Mouse (Mus musculus): Measurements from ENCODE around the gene Srl.
"Not testable (repeated sequence)": the region's sequence is repeated elsewhere in the genome, so short reads cannot be mapped to it uniquely, and the experiment has no call there.

Gene Srl

DNA sequence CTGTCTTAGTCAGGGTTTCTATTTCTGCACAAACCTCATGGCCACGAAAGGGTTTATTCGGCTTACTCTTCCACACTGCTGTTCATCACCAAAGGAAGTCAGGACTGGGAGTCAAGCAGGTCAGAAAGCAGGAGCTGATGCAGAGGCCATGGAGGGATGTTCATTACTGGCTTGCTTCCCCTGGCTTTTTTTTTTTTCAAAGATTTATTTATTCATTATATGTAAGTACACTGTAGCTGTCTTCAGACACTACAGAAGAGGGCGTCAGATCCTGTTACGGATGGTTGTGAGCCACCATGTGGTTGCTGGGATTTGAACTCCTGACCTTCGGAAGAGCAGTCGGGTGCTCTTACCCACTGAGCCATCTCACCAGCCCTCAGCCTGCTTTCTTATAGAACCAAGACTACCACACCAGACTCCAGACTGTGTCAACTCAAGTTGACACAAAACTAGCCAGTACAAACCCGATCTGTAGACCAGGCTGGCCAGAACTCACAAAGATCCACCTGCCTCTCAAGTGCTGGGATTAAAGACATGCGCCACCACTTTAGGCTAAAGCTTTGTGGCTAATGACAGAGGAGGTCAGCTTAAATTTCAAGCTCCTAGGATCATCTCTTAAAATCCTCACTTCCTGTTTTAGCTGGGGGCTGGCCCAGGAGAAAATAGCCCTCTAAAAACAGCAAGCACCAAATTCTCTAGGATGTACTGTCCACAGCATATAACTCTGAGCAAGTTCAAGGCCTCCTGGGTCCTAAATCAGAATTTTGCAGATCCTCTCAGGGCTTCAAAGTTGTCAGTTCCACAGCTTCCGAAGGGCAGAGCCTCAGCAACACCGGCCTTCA, 67.4 kb downstream of the Srl start:
- in situ Hi-C loops (cut with MboI, MseI) = not testable (repeated sequence)

DNA sequence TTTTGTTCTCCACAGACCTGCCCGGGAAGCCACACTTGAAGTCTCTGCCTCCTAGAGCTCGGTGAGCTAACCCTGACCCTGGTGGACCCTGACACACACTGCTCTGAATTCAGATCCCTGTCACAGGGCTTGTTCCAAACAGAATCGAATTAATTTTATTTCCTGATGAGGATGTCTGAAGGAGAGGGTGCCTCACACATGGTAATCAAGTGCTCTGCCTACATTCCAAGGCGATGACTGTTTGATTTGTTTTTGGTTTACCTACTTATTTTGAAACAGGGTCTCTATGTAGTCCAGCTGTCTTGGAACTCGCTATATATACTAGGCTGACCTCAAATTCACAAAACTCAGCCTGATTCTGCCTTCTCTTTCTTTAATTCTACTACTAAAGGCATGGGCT, 68.4 kb downstream of the Srl start:
- in situ Hi-C loops (cut with MboI, MseI) = no loop called here

DNA sequence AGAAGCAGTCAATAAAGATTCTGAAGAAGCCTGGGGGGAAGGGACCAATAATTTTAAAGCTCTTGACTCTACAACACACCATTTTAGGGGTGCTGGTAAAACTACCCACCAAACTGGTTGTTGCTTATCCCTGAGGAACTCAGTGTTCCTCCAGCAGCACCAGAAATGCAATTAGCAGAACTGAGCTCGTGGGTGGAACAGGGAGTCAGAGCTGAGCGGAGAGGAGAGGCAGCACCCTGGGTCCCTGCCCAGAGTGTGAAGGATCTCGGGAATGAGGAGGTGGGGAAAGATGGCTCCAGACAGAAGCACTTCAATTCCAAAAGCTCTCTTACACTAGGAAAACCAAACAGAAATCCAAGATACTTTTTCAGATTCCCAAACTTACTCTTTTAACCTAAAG, 68.9 kb downstream of the Srl start:
- in situ Hi-C loops (cut with MboI, MseI) = no loop called here

DNA sequence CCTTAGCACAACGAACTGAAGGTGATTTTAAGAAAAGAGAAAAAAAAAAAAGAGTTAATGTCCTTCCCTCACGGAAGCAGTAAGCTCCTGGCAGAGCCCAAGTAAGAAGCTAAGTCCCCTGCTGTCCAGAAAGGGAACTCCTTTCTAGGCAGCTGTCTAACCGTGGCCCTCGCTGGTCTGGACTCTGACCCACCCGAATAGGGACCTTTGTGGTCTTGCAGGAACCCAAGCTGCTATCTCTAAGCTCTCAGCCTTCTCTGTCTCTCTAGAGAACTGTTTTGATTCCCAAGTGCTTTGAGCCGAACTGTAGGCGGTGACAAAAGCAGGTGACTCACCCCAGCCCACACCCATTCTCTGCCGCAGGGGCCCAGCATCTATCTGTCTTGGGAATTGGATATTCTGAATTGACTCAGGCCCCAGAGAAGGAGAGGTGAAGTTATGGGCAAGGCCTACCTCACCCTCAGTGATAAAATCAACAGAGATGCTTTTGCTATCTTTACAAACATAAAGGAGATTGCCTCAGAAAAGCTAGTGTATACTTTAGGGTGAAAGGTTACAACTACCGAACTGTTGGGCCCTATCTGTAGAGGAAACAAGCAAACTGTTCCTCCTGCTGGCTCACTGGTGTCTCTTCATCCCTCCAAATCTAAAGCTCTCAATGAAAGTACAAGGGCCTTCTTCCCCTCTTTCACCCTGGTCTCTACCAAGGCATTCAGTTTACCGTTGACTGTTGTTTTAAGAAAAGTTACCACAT, 71.8 kb downstream of the Srl start:
- in situ Hi-C loops (cut with MboI, MseI) = loop anchor here (5.0 kb wide), 1 partner anchor 42 kb away; no protein-coding TSS in a partner anchor

DNA sequence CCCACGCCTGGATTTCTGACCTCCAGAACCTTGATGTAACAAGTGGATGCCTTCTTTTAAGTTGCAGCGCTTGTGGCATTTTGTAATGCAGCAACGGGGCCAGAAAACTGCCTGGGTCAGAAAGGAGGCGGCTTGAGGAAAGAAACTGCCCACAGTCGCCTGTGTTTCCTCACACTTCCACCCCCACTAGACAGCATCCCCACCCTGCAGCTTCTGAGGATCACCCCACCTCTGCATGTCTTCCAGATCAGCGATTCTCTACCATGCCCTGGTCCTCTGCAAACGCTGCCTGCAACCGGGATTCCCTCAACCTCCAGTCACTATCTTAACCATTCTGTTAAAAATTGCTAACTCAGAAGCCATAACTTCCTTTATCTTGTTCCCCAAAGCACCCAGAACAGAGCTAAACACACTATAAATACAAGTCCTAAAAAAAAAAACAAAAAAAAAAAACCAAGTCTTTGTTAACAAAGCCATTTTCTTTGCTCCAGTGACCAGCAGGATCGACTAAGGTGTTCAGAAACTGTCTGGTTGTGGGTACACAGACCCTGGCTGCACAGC, 77.0 kb downstream of the Srl start:
- in situ Hi-C loops (cut with MboI, MseI) = loop anchor here (5.0 kb wide), 1 partner anchor 37 kb away; no protein-coding TSS in a partner anchor

DNA sequence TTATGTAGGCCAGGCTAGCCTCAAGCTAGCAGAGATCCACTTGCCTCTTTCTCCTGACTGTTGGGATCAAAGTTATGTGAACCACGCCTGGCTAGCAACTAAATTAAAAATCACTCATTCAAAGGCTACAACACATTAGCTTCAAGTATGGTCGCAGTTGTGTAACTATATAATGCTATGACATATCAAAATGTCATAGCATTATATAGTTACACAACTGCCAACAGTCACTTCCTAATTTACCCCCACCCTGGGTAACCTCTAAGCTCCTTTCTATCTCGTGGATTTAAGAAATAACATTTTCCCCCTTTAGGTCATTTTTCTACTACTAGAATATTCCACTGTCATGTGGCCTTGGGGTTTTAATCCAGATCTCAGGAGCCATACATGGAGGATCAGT, 83.7 kb downstream of the Srl start:
- in situ Hi-C loops (cut with MboI, MseI) = no loop called here

DNA sequence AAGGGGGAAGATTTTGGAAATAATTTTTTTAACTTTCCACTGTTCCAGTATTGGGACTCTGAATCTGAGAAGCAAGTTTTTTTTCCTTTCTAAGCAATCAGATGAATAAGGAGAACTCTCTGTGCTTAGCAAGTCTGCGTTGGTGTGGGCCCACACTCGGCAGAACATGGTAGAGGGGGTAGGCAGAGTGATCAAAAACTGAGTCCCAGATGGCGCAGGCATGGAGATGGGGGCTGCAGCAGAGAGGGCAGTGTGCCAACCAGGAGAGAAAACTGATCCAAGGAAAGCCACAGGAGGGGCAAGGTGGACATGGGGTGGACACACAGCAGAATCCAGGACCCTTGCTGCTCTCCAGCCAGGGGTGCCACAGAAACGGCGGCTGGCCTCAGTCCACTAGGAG, 85.2 kb downstream of the Srl start:
- in situ Hi-C loops (cut with MboI, MseI) = no loop called here

DNA sequence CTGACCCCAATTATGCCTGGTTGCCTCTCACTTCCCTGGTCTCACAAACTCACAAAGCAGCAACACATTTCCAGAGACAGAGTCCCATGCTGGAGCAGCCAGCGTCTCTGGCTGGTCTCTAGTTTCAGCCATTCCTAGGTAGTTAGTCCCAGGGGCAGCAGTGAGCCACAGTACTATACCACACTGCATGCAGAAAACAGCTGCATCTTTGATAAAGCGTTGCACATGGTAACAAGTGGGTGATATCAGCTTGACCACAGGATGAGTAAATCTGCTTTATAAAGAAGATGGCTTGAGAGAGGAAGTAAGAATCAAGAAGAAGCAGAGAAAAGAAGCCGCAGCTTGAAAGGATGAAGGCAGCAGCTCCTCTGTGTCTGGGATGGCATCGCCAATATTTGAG, 85.9 kb downstream of the Srl start:
- in situ Hi-C loops (cut with MboI, MseI) = no loop called here

DNA sequence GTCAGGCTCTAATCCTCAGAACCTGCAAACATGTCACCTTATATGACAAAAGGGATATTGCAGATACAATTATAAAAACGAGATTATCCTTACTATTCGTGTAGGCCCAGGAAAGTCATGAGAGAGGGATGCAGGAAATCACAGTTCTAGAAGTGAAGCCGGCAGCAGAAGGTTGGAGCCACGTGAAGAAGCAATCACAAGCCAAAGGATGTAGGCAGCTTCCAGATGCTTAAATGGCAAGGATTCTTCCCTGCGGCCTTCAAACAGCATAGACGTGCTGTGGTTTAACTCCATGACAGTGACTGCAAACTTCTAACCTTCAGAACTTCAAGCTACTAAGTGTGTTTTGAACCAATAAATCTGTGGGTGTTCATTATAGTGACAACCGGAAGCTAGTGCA, 87.1 kb downstream of the Srl start:
- in situ Hi-C loops (cut with MboI, MseI) = no loop called here

DNA sequence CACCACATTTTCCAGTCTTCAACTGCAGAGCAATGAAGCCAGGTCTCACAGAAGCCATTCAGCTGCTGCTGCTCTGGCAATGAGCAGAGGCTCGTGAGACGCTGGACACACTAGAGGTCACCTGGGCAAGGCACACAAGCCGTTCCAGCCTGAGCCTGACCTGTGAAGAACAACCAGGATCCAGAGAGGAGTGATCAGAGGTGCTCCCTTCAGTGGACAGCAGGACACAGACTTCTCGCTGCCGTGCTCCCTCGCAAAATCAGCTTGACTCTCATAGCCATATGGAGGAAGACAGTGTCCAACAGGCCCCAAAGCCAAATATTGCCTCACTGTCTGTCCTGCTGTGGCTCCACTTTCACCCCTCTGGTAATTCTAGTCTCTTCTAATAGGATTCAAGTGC, 92.2 kb downstream of the Srl start:
- in situ Hi-C loops (cut with MboI, MseI) = no loop called here

DNA sequence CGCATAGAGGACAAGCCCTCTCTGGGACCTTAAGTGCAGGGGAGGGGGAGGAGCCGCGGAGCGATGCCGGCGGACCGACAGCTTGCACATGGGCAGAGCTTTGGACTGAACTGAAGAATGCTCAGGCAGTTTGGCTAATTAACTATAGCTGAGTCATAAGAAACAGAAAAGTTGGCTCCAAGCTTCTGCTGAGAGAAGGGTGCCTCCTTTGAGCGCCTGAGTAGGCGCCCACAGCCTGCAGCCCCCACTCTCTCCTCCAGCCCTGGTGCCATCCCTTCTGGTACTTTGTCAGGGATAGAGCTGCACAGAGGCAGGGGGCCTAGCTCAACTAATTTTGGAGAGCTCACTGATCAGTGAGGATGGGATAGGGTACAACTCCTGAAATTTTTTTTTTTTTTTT, 93.4 kb downstream of the Srl start:
- in situ Hi-C loops (cut with MboI, MseI) = no loop called here

DNA sequence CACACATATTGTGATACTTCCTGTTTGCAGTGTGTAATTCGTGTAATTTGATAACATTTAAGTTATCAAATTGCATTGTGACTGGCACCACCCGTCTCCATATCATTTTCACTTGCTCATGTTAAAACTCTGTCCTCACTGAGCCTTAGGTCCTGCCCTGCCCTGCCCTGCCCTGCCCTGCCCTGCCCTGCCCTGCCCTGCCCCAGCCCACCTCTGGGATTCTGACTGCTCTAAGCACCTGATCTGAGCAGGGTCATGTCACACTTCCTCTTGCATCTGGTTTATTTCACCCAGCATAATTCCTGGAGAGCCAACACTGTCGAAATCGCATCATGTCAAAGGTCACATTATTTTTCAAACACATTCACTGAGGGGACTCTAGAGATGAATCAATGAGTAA, 95.2 kb downstream of the Srl start:
- in situ Hi-C loops (cut with MboI, MseI) = no loop called here

DNA sequence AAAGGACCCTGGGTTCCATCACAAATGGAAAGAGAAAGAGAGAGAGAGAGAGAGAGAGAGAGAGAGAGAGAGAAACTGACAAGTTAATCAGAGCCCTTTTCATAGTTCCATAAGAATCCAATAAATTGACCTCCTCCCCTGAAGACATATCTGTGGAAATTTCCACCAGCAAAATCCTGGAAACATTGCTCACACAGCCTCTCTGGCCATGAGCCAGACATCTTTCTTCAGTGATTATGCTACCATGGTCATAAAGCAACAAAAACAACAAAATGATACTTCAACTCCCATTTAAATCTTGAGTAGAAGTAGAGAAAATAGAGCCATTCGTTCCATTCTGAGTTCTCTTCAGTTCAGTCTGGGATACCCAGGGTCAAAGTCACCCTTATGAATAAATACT, 97.2 kb downstream of the Srl start:
- in situ Hi-C loops (cut with MboI, MseI) = no loop called here

DNA sequence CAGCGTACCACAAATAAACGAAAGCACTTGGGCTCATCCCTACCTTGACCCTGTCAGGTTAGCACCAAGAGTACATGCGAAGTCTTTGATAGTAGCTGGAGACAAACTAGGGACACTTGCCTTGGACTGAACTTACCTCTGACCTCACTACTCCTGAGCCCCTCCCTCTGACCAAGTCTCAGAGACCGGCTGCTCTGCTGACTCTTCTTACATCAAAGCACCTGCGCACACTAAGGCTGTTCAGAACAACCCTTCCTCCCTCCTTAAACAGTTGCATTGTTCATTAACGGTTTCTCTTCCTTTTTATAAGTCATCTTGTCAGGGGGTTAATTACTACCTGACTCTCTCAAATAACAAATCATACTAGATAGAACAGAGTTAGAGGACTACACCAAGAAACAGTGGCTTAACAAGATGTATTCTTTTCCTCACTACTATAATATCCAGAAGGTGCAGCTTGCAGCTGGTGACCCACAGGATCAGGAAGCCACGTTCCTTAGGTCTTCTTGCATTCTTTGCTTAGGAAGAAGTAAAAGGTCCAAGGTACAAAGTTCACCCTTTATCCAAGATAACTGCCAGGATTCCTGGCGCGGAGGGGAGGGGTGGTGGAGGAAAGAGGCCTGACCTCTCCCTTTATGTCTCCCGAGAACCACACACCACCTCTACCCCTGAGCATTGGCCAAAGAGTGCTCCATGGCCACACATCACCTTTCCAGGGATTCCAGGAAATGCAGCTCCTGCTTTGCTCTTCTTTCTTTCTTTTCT, 102.1 kb downstream of the Srl start:
- in situ Hi-C loops (cut with MboI, MseI) = no loop called here

DNA sequence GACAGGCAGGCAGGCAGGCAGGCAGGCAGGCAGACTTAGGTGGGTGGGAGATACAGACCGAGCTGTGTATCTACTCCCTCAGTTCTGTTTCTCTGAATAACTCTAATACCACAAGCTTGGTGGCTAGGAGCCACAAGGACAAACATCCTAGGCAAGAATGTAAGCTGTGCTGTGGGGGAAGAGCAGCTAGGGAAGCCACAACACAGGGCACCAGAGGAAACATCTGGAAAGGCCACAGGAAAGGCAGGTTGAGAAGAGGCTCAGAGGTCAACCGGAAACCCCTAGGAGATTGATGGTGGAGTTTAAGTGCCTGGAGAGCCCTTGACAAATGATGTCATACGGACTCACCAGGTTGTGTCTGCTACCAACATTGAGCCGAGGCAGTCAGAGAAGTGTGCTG, 104.9 kb downstream of the Srl start:
- in situ Hi-C loops (cut with MboI, MseI) = no loop called here

DNA sequence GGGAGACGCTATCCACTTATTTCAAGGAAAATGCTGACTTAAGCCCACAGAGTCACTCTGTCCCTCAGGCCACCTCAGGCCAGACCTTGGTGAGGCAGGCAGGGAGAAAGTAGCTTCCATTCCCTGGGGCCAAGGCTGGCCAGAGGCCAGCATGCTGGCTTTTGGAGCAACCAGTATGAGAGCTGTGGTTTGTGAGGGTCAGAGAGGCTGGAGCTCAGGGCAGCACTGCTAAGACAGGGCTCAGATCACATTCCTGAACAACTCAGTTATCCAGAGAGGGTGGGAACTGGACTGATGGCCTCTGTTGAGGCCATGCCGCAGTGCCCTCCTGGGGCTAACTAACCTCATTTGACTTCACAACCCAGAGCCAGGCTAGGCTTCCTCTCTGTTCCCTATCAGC, 106.2 kb downstream of the Srl start:
- in situ Hi-C loops (cut with MboI, MseI) = no loop called here

DNA sequence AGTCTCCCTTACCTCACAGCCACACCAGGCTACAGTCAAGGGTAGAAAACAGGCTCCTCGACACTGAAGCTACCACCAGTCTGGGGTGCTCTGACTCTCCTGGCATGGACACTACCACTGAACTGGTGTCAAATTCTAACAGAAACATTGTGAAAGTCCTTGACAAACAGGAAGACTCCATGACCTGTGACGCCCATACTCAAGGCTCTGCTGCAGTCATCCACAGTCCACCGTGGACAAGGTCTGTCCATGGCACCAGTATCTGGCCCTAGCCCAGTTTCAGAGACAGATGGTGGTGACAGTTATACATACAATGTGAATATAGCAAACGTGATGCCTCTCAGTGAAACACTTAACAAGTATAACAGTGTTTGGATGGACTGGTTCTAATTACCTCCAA, 109.8 kb downstream of the Srl start:
- in situ Hi-C loops (cut with MboI, MseI) = no loop called here

DNA sequence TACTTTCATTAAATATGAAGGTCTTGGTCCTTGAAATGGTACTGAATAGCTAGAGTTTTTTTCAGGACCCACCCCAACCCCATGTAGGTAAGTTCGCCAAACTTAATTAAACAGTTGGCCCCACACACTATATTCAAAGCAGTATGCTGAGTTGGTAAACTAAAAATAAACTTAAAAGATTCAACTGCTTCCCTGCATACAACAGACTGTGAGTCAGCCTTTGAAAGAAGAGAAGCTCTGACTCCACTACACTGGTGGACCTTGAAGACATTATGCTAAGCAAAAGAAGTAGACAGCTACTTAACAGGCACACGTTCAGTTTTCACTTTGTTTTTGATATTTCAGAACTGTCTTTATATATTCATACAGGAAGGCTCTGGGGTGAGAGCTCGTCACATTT, 110.6 kb downstream of the Srl start:
- in situ Hi-C loops (cut with MboI, MseI) = no loop called here

DNA sequence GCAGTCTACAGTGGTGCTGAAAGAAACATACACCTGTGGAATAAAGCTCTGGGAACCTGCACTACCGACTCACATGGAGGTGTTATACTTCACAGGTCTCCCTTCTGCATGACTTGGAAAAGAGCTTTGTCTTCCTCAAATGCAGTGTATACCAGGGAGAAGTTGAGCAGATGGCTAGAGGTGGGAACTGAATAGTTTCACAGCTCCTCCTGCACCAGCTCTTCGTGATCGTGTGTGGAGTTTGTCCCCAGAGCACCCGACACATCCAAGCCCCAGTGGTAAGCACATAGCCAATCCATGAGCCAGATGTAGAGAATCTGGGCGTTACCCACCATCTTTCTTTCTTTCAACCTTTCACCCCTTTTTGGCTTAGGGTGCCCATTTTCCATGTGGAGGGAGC, 111.4 kb downstream of the Srl start:
- in situ Hi-C loops (cut with MboI, MseI) = no loop called here

Data from T-helper 1 cell (primary cell).